Mouse (Mus musculus): Measurements from ENCODE around the gene Metrnl. TPM values are rescaled to one million over a fixed set of nuclear protein-coding genes. Genes with fewer than 3 reads are reported as not detected.

Gene Metrnl
- polyA plus RNA-seq, 1 experiment from 2014 or later, result 29.4 TPM

DNA sequence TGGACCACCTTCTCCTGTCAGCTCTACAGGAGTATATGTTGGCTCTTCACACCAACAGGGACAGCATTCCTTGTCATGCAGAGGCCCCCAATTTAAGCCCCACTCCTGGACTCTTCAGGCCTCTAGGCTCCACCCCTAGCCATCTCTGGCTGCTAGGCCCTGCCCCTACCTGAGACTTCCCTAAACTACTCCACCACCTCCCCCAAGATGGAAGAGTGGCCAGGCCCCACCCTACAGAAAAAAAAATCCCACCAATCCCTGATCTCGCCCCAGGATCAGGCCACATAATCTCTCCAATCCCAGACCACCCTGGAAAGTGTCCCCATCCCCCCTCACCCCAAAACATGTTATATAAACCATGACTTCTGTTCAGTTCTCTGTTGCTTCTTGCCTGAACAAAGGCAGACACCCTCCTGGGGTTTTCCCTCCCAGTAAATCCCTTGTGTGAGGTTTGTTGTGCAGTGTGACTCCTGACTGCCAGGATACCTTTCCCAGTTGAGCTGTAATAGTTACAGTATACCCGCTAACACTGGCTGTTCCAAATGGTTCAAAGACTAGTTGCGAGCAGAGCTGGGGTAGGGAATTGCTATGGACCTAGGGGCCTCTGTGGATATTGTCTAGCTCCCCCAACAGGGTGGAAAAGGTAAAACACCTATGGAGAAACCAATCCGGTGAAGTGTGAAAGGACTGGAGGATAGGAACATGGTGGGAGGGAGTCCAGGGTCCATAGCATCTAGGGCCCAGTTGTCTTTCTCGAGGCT is 5.9 kb upstream of the Metrnl start:
- Histone ChIP-seq H3K4me3 (ENCODE audit: low read depth, low read length) (no peak overlapping the region), H3K4me1 (replicated peaks; ENCODE audit: control insufficient read depth, insufficient read depth, low read length) (no peaks in the 10 kb centered on the region), H3K27me3 (replicated peaks; ENCODE audit: control insufficient read depth, insufficient read depth, low read length) (no peaks in the 10 kb centered on the region), H3K9me3 (ENCODE audit: control insufficient read depth, low read length) (no peaks in the 10 kb centered on the region), H3K27ac (ENCODE audit: low read depth) (no peak overlapping the region), H3K4me2 (ENCODE audit: low read length) (no peak overlapping the region), H3K36me3 (ENCODE audit: control insufficient read depth, insufficient read depth, low read length) (no peaks in the 10 kb centered on the region), H3K9ac (ENCODE audit: low read length) (no peak overlapping the region)
- DNase-seq (ENCODE audit: low spot score) (no peak), ATAC-seq (replicated peaks; ENCODE audit: low FRiP score, low TSS enrichment, low read depth) (no peak)
- 81% methylated on average over 5 of the region's 5 CpGs for WGBS

DNA sequence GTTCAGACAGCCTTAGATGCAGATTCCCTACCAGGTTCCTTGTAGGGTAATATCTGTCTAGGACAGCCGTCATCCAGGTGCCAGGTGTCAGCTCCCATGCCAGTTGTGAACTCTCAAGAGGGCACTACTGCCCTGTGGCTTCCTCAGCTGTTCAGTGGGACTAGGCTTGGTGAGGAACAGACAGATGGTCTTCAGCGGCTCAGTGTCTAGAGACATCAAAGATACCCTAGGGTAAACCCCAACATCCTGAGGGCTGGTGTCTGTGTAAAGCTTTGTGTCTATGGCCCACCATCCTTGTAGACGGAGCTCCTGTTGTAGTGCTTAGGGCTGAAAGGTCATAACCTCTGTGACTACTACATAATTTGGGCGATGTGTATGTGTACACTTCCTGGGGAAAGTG is 4.1 kb upstream of the Metrnl start:
- Histone ChIP-seq H3K4me3 (ENCODE audit: low read depth, low read length) (no peak overlapping the region), H3K9me3 (ENCODE audit: control insufficient read depth, low read length) (no peaks in the 10 kb centered on the region), H3K27ac (ENCODE audit: low read depth) (no peak overlapping the region), H3K9ac (ENCODE audit: low read length) (no peak overlapping the region), H3K27me3 (replicated peaks; ENCODE audit: control insufficient read depth, insufficient read depth, low read length) (no peaks in the 10 kb centered on the region), H3K4me1 (replicated peaks; ENCODE audit: control insufficient read depth, insufficient read depth, low read length) (no peaks in the 10 kb centered on the region), H3K4me2 (ENCODE audit: low read length) (no peak overlapping the region), H3K36me3 (ENCODE audit: control insufficient read depth, insufficient read depth, low read length) (no peaks in the 10 kb centered on the region)
- no peak for ATAC-seq (replicated peaks; ENCODE audit: low FRiP score, low TSS enrichment, low read depth)
- no peak for DNase-seq (ENCODE audit: low spot score)
- 82% methylated on average over 4 of the region's 4 CpGs for WGBS

DNA sequence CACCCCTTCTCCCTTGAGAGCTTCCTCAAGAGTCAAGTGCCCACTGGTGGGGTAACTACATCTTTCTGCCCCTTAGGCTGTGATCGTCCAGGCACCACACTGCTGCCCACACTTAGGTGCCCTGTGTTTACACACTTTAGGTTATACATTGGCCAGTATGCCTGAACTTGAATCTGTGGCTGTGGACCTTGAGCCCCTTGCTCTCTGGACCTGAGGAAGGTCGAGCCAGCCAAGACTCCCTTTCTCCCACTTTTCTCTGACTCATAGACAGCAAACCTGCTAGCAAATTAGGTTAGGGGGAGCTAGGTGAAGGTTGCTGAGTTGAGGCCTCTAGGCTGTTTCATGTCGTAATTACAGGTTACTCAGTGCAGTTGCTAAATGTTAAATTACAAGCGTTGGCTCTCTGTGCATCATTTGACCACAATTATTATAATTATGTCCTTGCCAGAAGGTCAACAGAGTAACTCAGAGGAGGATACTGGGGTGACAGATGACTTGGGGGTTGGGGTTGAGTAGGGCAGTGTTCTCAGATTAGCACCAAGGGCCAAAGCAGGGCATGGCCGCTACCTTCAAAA is 2.9 kb upstream of the Metrnl start:
- Histone ChIP-seq H3K4me1 (replicated peaks; ENCODE audit: control insufficient read depth, insufficient read depth, low read length) (0 out of 2 replicates have a peak, but pooled peaks cover 2% of the 10 kb centered on the region), H3K36me3 (ENCODE audit: control insufficient read depth, insufficient read depth, low read length) (no peaks in the 10 kb centered on the region), H3K4me3 (ENCODE audit: low read depth, low read length) (no peak overlapping the region), H3K27me3 (replicated peaks; ENCODE audit: control insufficient read depth, insufficient read depth, low read length) (no peaks in the 10 kb centered on the region), H3K4me2 (ENCODE audit: low read length) (no peak overlapping the region), H3K9me3 (ENCODE audit: control insufficient read depth, low read length) (no peaks in the 10 kb centered on the region), H3K9ac (ENCODE audit: low read length) (no peak overlapping the region), H3K27ac (ENCODE audit: low read depth) (no peak overlapping the region)
- DNase-seq (ENCODE audit: low spot score) (no peak), ATAC-seq (replicated peaks; ENCODE audit: low FRiP score, low TSS enrichment, low read depth) (no peak)
- WGBS, result 78% methylated on average over 5 of the region's 5 CpGs

DNA sequence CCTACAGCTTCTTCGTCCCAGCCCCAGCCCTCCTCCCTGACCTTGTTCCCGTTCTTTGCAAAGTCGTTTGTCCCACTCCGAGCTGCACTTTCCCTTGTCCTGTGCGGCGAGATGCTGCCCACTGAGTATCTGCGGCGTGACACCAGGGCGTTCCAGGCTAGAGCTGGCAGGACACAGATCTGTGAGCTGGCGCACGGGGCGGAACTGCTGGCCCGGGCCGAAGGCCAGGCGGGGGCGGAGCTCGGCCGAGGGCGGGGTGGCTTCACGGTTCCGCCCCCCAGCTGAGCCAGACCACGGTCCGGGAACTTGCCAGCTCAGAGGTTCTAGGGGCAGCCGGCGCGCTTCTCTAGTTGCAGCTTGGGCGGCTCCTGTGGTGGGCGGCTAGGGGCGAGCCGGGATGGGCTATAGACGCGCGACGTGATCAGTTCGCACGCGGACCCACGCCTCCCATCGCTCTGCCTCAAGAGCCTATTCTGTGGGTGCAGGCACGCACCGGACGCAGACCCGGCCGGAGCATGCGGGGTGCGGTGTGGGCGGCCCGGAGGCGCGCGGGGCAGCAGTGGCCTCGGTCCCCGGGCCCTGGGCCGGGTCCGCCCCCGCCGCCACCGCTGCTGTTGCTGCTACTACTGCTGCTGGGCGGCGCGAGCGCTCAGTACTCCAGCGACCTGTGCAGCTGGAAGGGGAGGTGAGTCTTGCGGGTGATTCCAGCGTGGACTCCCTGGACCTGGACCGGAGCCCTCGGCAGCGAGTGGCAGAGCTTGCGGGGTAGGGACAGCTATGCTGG is 959 bp downstream of the Metrnl start:
- no peaks in the 10 kb centered on the region for H3K36me3 ChIP-seq (ENCODE audit: control insufficient read depth, insufficient read depth, low read length)
- ATAC-seq (replicated peaks; ENCODE audit: low FRiP score, low TSS enrichment, low read depth) (peak; percentile 89), DNase-seq (ENCODE audit: low spot score) (peak; percentile 88)
- H3K4me2 ChIP-seq (ENCODE audit: low read length), result peak overlapping the region; percentile 88
- H3K9ac ChIP-seq (ENCODE audit: low read length), result peak overlapping the region; percentile 57
- peak overlapping the region; percentile 30; the same call in 1 of the 2 replicates for H3K27ac ChIP-seq (ENCODE audit: low read depth)
- peak overlapping the region; percentile 71 for H3K4me3 ChIP-seq (ENCODE audit: low read depth, low read length)
- WGBS, result under 1% methylated on average over 69 of the region's 69 CpGs
- peaks cover 15% of the 10 kb centered on the region; the same call in 1 of the 2 replicates for H3K4me1 ChIP-seq (replicated peaks; ENCODE audit: control insufficient read depth, insufficient read depth, low read length)
- peaks cover 5% of the 10 kb centered on the region; the same call in 1 of the 2 replicates for H3K27me3 ChIP-seq (replicated peaks; ENCODE audit: control insufficient read depth, insufficient read depth, low read length)
- no peaks in the 10 kb centered on the region for H3K9me3 ChIP-seq (ENCODE audit: control insufficient read depth, low read length)

DNA sequence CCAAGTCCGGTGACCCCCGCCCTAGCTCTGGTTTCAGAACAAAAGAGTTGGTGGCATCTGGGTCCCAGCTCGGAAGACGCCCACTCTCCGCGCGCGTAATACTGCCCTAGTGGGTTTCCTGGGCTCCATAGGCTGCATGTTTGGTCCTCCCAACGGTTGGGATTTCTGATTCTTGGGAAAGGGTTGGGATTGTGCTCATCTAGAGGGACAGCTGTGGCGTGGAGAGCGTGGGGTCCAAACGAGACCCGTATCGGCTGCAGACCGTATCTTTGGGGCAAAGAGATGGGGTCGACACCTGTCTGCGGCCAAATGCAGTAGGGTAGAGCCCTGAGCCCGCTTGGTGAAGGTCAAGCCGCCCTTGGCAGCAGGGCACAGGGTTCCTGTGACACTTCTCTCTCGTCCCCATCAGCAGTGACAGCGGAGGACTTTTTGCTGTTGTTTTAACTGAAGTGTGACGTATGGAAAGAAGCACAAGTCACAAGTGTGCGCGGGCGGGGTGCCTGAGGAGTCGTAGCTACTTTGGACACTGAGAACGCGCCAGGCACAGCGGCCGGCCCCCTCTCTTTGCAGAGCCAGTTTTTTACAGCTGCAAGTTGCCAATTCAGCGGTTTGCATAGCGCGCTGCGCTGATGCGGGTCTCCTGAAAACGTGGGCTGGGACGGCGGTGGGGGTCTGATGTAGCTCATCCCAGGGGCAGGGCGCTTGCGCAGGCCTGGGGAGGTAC is 1.7 kb downstream of the Metrnl start:
- Histone ChIP-seq H3K27ac (ENCODE audit: low read depth) (0 out of 2 replicates have a peak overlapping the region, but pooled peaks have one; percentile 30), H3K9me3 (ENCODE audit: control insufficient read depth, low read length) (no peaks in the 10 kb centered on the region), H3K4me1 (replicated peaks; ENCODE audit: control insufficient read depth, insufficient read depth, low read length) (peaks cover 15% of the 10 kb centered on the region; the same call in 1 of the 2 replicates), H3K4me3 (ENCODE audit: low read depth, low read length) (peak overlapping the region; percentile 71), H3K36me3 (ENCODE audit: control insufficient read depth, insufficient read depth, low read length) (no peaks in the 10 kb centered on the region), H3K27me3 (replicated peaks; ENCODE audit: control insufficient read depth, insufficient read depth, low read length) (peaks cover 5% of the 10 kb centered on the region; the same call in 1 of the 2 replicates), H3K9ac (ENCODE audit: low read length) (peak overlapping the region; percentile 57), H3K4me2 (ENCODE audit: low read length) (peak overlapping the region; percentile 88)
- DNase-seq (ENCODE audit: low spot score) (peak; percentile 75), ATAC-seq (replicated peaks; ENCODE audit: low FRiP score, low TSS enrichment, low read depth) (peak; percentile 25; the same call in 1 of the 2 replicates)
- WGBS, result under 1% methylated on average over 40 of the region's 40 CpGs

DNA sequence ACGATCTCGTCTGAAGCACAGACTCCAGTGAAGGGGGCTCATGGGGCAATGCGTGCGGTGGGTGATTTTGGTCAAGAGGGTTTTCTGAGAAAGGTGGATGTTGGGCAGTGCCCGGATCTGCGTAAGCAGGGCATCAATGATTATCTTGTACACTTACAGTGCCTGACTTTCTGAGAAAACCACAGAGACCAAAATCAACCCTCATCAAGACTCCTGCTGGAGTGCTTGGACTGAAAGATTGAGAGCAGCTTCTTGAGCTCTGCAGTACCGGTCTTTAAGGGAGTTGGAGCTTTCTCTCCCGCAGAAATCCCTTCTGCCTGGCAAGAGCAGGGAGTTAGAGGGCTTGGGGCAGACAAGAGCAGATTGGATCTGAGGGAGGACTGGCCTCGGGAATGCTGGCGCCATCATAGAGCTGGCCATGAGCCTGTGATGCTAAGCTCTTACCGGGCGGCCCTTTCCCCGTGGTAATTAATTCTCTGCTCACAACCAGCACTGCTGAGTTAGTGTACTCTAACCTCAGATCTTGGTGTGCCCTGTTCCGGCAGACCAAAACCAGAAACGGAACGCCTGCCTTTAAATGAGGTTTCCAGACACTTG is 2.4 kb downstream of the Metrnl start:
- no peaks in the 10 kb centered on the region for H3K36me3 ChIP-seq (ENCODE audit: control insufficient read depth, insufficient read depth, low read length)
- H3K4me1 ChIP-seq (replicated peaks; ENCODE audit: control insufficient read depth, insufficient read depth, low read length), result peaks cover 15% of the 10 kb centered on the region; the same call in 1 of the 2 replicates
- WGBS, result 15% methylated on average over 16 of the region's 16 CpGs
- no peak overlapping the region for H3K27ac ChIP-seq (ENCODE audit: low read depth)
- H3K4me2 ChIP-seq (ENCODE audit: low read length), result peak overlapping the region; percentile 88
- peak overlapping the region; percentile 71 for H3K4me3 ChIP-seq (ENCODE audit: low read depth, low read length)
- H3K9ac ChIP-seq (ENCODE audit: low read length), result peak overlapping the region; percentile 57
- ATAC-seq (replicated peaks; ENCODE audit: low FRiP score, low TSS enrichment, low read depth), result no peak
- no peaks in the 10 kb centered on the region for H3K9me3 ChIP-seq (ENCODE audit: control insufficient read depth, low read length)
- DNase-seq (ENCODE audit: low spot score), result no peak
- H3K27me3 ChIP-seq (replicated peaks; ENCODE audit: control insufficient read depth, insufficient read depth, low read length), result peaks cover 5% of the 10 kb centered on the region; the same call in 1 of the 2 replicates

DNA sequence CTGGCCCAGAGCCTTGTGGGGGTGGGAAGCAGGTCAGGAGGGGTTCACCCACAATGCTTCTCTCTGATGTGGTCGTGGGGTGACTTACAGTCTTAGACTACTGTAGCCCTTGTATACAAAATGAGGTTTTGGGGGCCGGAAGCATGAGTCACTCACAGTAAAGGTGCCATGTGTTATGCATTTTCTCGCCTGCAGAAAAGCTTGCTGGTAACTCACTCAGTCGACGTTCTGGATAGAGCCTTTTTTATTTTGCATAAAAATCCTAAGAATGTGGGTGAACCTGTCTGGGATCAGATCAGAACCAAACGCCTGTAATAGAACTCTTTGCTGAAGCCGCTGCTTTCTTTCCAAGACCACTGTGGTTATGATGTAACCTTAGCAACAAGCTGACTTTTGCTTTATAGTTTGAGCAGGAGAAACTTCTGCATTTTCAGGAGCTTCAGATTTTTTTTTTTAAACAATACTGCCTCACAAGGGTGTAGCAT is 5.2 kb downstream of the Metrnl start:
- H3K4me1 ChIP-seq (replicated peaks; ENCODE audit: control insufficient read depth, insufficient read depth, low read length), result peaks cover 15% of the 10 kb centered on the region; the same call in 1 of the 2 replicates
- DNase-seq (ENCODE audit: low spot score) (no peak), ATAC-seq (replicated peaks; ENCODE audit: low FRiP score, low TSS enrichment, low read depth) (no peak)
- no peak overlapping the region for H3K4me2 ChIP-seq (ENCODE audit: low read length)
- no peak overlapping the region for H3K27ac ChIP-seq (ENCODE audit: low read depth)
- no peaks in the 10 kb centered on the region for H3K9me3 ChIP-seq (ENCODE audit: control insufficient read depth, low read length)
- 31% methylated on average over 7 of the region's 7 CpGs for WGBS
- peaks cover 5% of the 10 kb centered on the region; the same call in 1 of the 2 replicates for H3K27me3 ChIP-seq (replicated peaks; ENCODE audit: control insufficient read depth, insufficient read depth, low read length)
- H3K4me3 ChIP-seq (ENCODE audit: low read depth, low read length), result no peak overlapping the region
- H3K36me3 ChIP-seq (ENCODE audit: control insufficient read depth, insufficient read depth, low read length), result peaks cover 4% of the 10 kb centered on the region; the same call in 1 of the 2 replicates
- H3K9ac ChIP-seq (ENCODE audit: low read length), result no peak overlapping the region

Measured in intestine, embryonic 14.5 days (tissue).